Mouse (Mus musculus) heart, embryonic 16.5 days (tissue): ENCODE data around the gene Rdh16f2. TPM values are rescaled to one million over a fixed set of nuclear protein-coding genes. Genes with fewer than 3 reads are reported as not detected.
"Not testable (repeated sequence)": the region's sequence is repeated elsewhere in the genome, so short reads cannot be mapped to it uniquely, and the experiment has no call there.

ENCODE experiments used
- ATAC-seq: fragments of 200-750 bp; cut with Nextera tagmentation; replicated peaks from 2 replicates; pipeline ENCODE4 v1.8.0; 2017; ENCODE audit warnings: moderate number of reproducible peaks; ENCODE audit not compliant: insufficient read depth, low FRiP score; ENCODE audit errors: extremely low read depth
- H3K27ac ChIP-seq: fragments of 300-500 bp; sonication (generic); 2 replicates; pipeline ENCODE4 v1.5.1; 2014; ENCODE audit warnings: mild to moderate bottlenecking, low read length, control low read depth, moderate library complexity
- H3K27me3 ChIP-seq: fragments of 300-500 bp; sonication (generic); 2 replicates; pipeline ENCODE4 v1.6.1; 2014; ENCODE audit warnings: low read length, mixed read lengths; ENCODE audit not compliant: control insufficient read depth, insufficient read depth
- H3K36me3 ChIP-seq: fragments of 300-500 bp; sonication (generic); 2 replicates; pipeline ENCODE4 v1.6.1; 2014; ENCODE audit not compliant: control insufficient read depth, insufficient read depth
- H3K4me1 ChIP-seq: fragments of 300-500 bp; sonication (generic); 2 replicates; pipeline ENCODE4 v1.6.1; 2014; ENCODE audit warnings: low read length, mixed read lengths; ENCODE audit not compliant: control insufficient read depth, insufficient read depth
- H3K4me2 ChIP-seq: fragments of 300-500 bp; sonication (generic); 2 replicates; pipeline ENCODE4 v1.6.1; 2014; ENCODE audit warnings: low read depth, mild to moderate bottlenecking, control low read depth, low read length
- H3K4me3 ChIP-seq: fragments of 300-500 bp; sonication (generic); 2 replicates; pipeline ENCODE4 v1.5.1; 2014; ENCODE audit warnings: mild to moderate bottlenecking, control low read depth, low read length
- H3K9ac ChIP-seq: fragments of 300-500 bp; sonication (generic); 2 replicates; pipeline ENCODE4 v1.6.1; 2014; ENCODE audit warnings: low read length, control low read depth
- H3K9me3 ChIP-seq: fragments of 300-500 bp; sonication (generic); replicated peaks from 2 replicates; pipeline ENCODE4 v1.6.1; 2016; ENCODE audit warnings: low read length; ENCODE audit not compliant: control insufficient read depth
- WGBS: fragments of 180-500 bp; shearing (Covaris S2); extraction: QIAGEN DNeasy Blood & Tissue Kit; methylation state at CpG from one replicate; pipeline ENCODE4 v1.1.7; 2014; 5-methylcytosine and 5-hydroxymethylcytosine counted together
- polyA plus RNA-seq: library from polyadenylated mRNA; unstranded; fragments of >200 nt; fragmentation: Nextera tagmentation; extraction: Ambion mirVana; gene quantifications from 2 replicates; pipeline ENCODE4 v1.2.1, GENCODE M21; 2015

Rdh16f2 gene
- polyA plus RNA-seq, result not detected in 2 replicates

- Histone ChIP-seq H3K27me3 (no peaks in the 10 kb centered on the region), H3K4me1 (no peaks in the 10 kb centered on the region), H3K9me3 (no peaks in the 10 kb centered on the region), H3K27ac (no peak within 1 kb of the TSS), H3K4me2 (no peak within 1 kb of the TSS), H3K9ac (no peak within 1 kb of the TSS), H3K36me3 (no peaks in the 10 kb centered on the region), H3K4me3 (no peak within 1 kb of the TSS)
- WGBS, result 64% methylated on average over 3 of the region's 3 CpGs
- ATAC-seq, result no peak
Measured at GRCm38 (mm10) chr10:127866232-127866631, at the start of gene Rdh16f2. TSS of gene Rdh16f2 (plus strand) at chr10:127866474.

- not testable (repeated sequence) for H3K9ac ChIP-seq, H3K27ac ChIP-seq, ATAC-seq, H3K36me3 ChIP-seq, H3K9me3 ChIP-seq, H3K27me3 ChIP-seq, H3K4me3 ChIP-seq, H3K4me1 ChIP-seq, H3K4me2 ChIP-seq
- WGBS, result 69% methylated on average over 4 of the region's 4 CpGs
Measured at GRCm38 (mm10) chr10:127817268-127817910, 48.9 kb upstream of the Rdh16f2 start.

- not testable (repeated sequence) for H3K4me1 ChIP-seq, H3K27me3 ChIP-seq, H3K36me3 ChIP-seq, H3K4me2 ChIP-seq, H3K27ac ChIP-seq, ATAC-seq, H3K9me3 ChIP-seq, H3K4me3 ChIP-seq, H3K9ac ChIP-seq
- WGBS, result 79% methylated on average over 2 of the region's 2 CpGs
Measured at GRCm38 (mm10) chr10:127821806-127822205, 44.5 kb upstream of the Rdh16f2 start.

- Histone ChIP-seq H3K36me3 (no peaks in the 10 kb centered on the region), H3K27me3 (no peaks in the 10 kb centered on the region), H3K9me3 (no peaks in the 10 kb centered on the region; the same call in 1 of the 2 replicates), H3K4me1 (no peaks in the 10 kb centered on the region), H3K4me2 (no peak overlapping the region), H3K4me3 (no peak overlapping the region), H3K9ac (no peak overlapping the region), H3K27ac (no peak overlapping the region)
- no peak for ATAC-seq
- 66% methylated on average over 6 of the region's 6 CpGs for WGBS
Measured at GRCm38 (mm10) chr10:127825386-127825785, 40.9 kb upstream of the Rdh16f2 start.

- H3K4me2 ChIP-seq, result no peak overlapping the region
- no peaks in the 10 kb centered on the region for H3K4me1 ChIP-seq
- no peak overlapping the region for H3K27ac ChIP-seq
- 54% methylated on average over 3 of the region's 3 CpGs for WGBS
- H3K36me3 ChIP-seq, result no peaks in the 10 kb centered on the region
- ATAC-seq, result no peak
- no peaks in the 10 kb centered on the region for H3K27me3 ChIP-seq
- H3K9ac ChIP-seq, result no peak overlapping the region
- H3K9me3 ChIP-seq, result no peaks in the 10 kb centered on the region
- H3K4me3 ChIP-seq, result no peak overlapping the region
Measured at GRCm38 (mm10) chr10:127829121-127829520, 37.2 kb upstream of the Rdh16f2 start.

- H3K9ac ChIP-seq, H3K27me3 ChIP-seq, H3K4me2 ChIP-seq, H3K4me1 ChIP-seq, H3K9me3 ChIP-seq, H3K36me3 ChIP-seq, H3K4me3 ChIP-seq, H3K27ac ChIP-seq, ATAC-seq: not testable (repeated sequence)
- WGBS, result 95% methylated on average over 1 of the region's 1 CpGs
Measured at GRCm38 (mm10) chr10:127834186-127834585, 32.1 kb upstream of the Rdh16f2 start.

- Histone ChIP-seq H3K36me3 (no peaks in the 10 kb centered on the region), H3K4me3 (no peak overlapping the region), H3K4me2 (no peak overlapping the region), H3K27me3 (no peaks in the 10 kb centered on the region), H3K27ac (no peak overlapping the region), H3K9me3 (peaks cover 7% of the 10 kb centered on the region), H3K4me1 (no peaks in the 10 kb centered on the region), H3K9ac (no peak overlapping the region)
- ATAC-seq, result no peak
- 67% methylated on average over 5 of the region's 5 CpGs for WGBS
Measured at GRCm38 (mm10) chr10:127835292-127835691, 31.0 kb upstream of the Rdh16f2 start.

- H3K36me3 ChIP-seq, ATAC-seq, H3K4me1 ChIP-seq, H3K9ac ChIP-seq, H3K27ac ChIP-seq, H3K27me3 ChIP-seq, H3K9me3 ChIP-seq, H3K4me2 ChIP-seq, H3K4me3 ChIP-seq: not testable (repeated sequence)
- WGBS, result 92% methylated on average over 5 of the region's 5 CpGs
Measured at GRCm38 (mm10) chr10:127837793-127838192, 28.5 kb upstream of the Rdh16f2 start.

GRCm38 (mm10) chr10:127838539-127838938 is 27.7 kb upstream of the Rdh16f2 start:
- no peak overlapping the region for H3K4me2 ChIP-seq
- no peak overlapping the region for H3K4me3 ChIP-seq
- H3K27ac ChIP-seq, result no peak overlapping the region
- 80% methylated on average over 2 of the region's 2 CpGs for WGBS
- H3K9me3 ChIP-seq, result peaks cover 7% of the 10 kb centered on the region
- H3K36me3 ChIP-seq, result no peaks in the 10 kb centered on the region
- H3K27me3 ChIP-seq, result no peaks in the 10 kb centered on the region
- H3K4me1 ChIP-seq, result no peaks in the 10 kb centered on the region
- H3K9ac ChIP-seq, result no peak overlapping the region
- ATAC-seq, result no peak
